Mouse (Mus musculus) lung, embryonic 14.5 days (tissue): ENCODE measurements around the gene Slc31a2. TPM values are rescaled to one million over a fixed set of nuclear protein-coding genes. Genes with fewer than 3 reads are reported as not detected.

Source experiments
- ATAC-seq: fragments of 200-750 bp; cut with Nextera tagmentation; 2 replicates; pipeline ENCODE4 v1.8.0; 2017; ENCODE audit warnings: mild to moderate bottlenecking, moderate TSS enrichment, moderate library complexity; ENCODE audit not compliant: insufficient read depth
- DNase-seq: peaks from one replicate; pipeline ENCODE4 v3.0.0-alpha.2; 2015
- H3K27ac ChIP-seq: fragments of 300-500 bp; sonication (generic); 2 replicates; pipeline ENCODE4 v1.5.1; 2014; ENCODE audit warnings: low read depth, mild to moderate bottlenecking, moderate library complexity
- H3K27me3 ChIP-seq: fragments of 300-500 bp; sonication (generic); 2 replicates; pipeline ENCODE4 v1.6.1; 2014; ENCODE audit warnings: low read length, control low read depth; ENCODE audit not compliant: insufficient read depth
- H3K36me3 ChIP-seq: fragments of 300-500 bp; sonication (generic); 2 replicates; pipeline ENCODE4 v1.6.1; 2014; ENCODE audit warnings: control low read depth; ENCODE audit not compliant: insufficient read depth
- H3K4me1 ChIP-seq: fragments of 300-500 bp; sonication (generic); 2 replicates; pipeline ENCODE4 v1.6.1; 2014; ENCODE audit warnings: antibody characterized with exemption, control low read depth; ENCODE audit not compliant: insufficient read depth
- H3K4me2 ChIP-seq: fragments of 300-500 bp; sonication (generic); 2 replicates; pipeline ENCODE4 v1.6.1; 2014; ENCODE audit warnings: mild to moderate bottlenecking
- H3K4me3 ChIP-seq: fragments of 300-500 bp; sonication (generic); 2 replicates; pipeline ENCODE4 v1.5.1; 2014; ENCODE audit warnings: low read depth, low read length
- H3K9ac ChIP-seq: fragments of 300-500 bp; sonication (generic); 2 replicates; pipeline ENCODE4 v1.6.1; 2014
- H3K9me3 ChIP-seq: fragments of 300-500 bp; sonication (generic); 2 replicates; pipeline ENCODE4 v1.6.1; 2016; ENCODE audit warnings: low read depth, low read length, control low read depth
- CTCF ChIP-seq: IDR thresholded peaks from 2 replicates; pipeline ENCODE4 v1.5.1; 2016; ENCODE audit warnings: antibody characterized with exemption, low read depth
- WGBS: fragments of 180-500 bp; shearing (Covaris S2); extraction: QIAGEN DNeasy Blood & Tissue Kit; methylation state at CpG from one replicate; pipeline ENCODE4 v1.1.7; 2014; 5-methylcytosine and 5-hydroxymethylcytosine counted together
- polyA plus RNA-seq: library from polyadenylated mRNA; unstranded; fragments of >200 nt; fragmentation: Nextera tagmentation; extraction: Ambion mirVana; gene quantifications from 2 replicates; pipeline ENCODE4 v1.2.1, GENCODE M21; 2014

Slc31a2 gene
- 13.6 and 14.7 TPM in 2 replicates for polyA plus RNA-seq

GRCm38 (mm10) chr4:62262276-62262675, at the start of gene Slc31a2:
Gene Slc31a2 (plus strand): TSS chr4:62262562.
- H3K9me3 ChIP-seq, result no peaks in the 10 kb centered on the region
- no peak for DNase-seq
- ATAC-seq, result no peak
- no peak within 1 kb of the TSS for H3K4me3 ChIP-seq
- WGBS, result 31% methylated on average over 2 of the region's 2 CpGs
- H3K4me2 ChIP-seq, result no peak within 1 kb of the TSS
- no peak for TF ChIP-seq CTCF
- no peak within 1 kb of the TSS for H3K27ac ChIP-seq
- no peaks in the 10 kb centered on the region for H3K36me3 ChIP-seq
- H3K9ac ChIP-seq, result no peak within 1 kb of the TSS
- H3K27me3 ChIP-seq, result no peaks in the 10 kb centered on the region
- no peaks in the 10 kb centered on the region for H3K4me1 ChIP-seq

DNA sequence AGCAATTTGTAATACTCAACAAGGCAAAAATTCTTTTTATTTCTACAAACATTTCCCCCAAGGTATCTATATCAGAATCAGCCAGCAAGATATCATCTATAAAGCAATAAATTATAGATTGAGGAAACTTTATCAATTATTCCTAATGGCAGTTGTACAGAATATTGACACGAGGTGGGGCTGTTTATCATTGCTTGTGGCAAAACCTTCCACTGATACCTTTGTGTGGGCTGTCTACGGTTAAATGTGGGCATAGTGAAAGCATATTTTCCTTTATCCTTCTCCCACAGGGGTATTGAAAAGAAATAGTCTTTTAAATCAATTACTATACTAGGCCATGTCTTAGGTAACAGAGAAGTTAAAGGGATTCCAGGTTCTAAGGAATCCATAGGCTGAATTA, 48.9 kb upstream of the Slc31a2 start:
- WGBS, result 67% methylated on average over 2 of the region's 2 CpGs
- no peaks in the 10 kb centered on the region for H3K27me3 ChIP-seq
- no peak for DNase-seq
- no peak for ATAC-seq
- H3K9me3 ChIP-seq, result no peaks in the 10 kb centered on the region
- no peaks in the 10 kb centered on the region for H3K4me1 ChIP-seq
- no peak overlapping the region for H3K4me2 ChIP-seq
- TF ChIP-seq CTCF, result no peak
- H3K4me3 ChIP-seq, result no peak overlapping the region
- H3K27ac ChIP-seq, result no peak overlapping the region
- H3K9ac ChIP-seq, result no peak overlapping the region
- no peaks in the 10 kb centered on the region for H3K36me3 ChIP-seq

GRCm38 (mm10) chr4:62228391-62228790, 34.0 kb upstream of the Slc31a2 start:
- DNase-seq, result peak; percentile 69
- 30% methylated on average over 10 of the region's 10 CpGs for WGBS
- Histone ChIP-seq H3K9ac (no peak overlapping the region), H3K27ac (no peak overlapping the region), H3K4me2 (no peak overlapping the region), H3K27me3 (no peaks in the 10 kb centered on the region), H3K36me3 (no peaks in the 10 kb centered on the region), H3K9me3 (no peaks in the 10 kb centered on the region), H3K4me3 (no peak overlapping the region), H3K4me1 (no peaks in the 10 kb centered on the region)
- ATAC-seq, result no peak
- peak; percentile 74 for TF ChIP-seq CTCF

- TF ChIP-seq CTCF, result peak; percentile 52
- Histone ChIP-seq H3K4me2 (no peak overlapping the region), H3K27ac (no peak overlapping the region), H3K4me1 (no peaks in the 10 kb centered on the region), H3K36me3 (no peaks in the 10 kb centered on the region), H3K4me3 (no peak overlapping the region), H3K9me3 (no peaks in the 10 kb centered on the region), H3K9ac (no peak overlapping the region), H3K27me3 (no peaks in the 10 kb centered on the region)
- peak; percentile 16 for DNase-seq
- ATAC-seq, result no peak
- 85% methylated on average over 7 of the region's 7 CpGs for WGBS
Measured at GRCm38 (mm10) chr4:62229448-62229847, 32.9 kb upstream of the Slc31a2 start.

- H3K4me1 ChIP-seq, result no peaks in the 10 kb centered on the region
- H3K36me3 ChIP-seq, result no peaks in the 10 kb centered on the region
- H3K9ac ChIP-seq, result no peak overlapping the region
- H3K27me3 ChIP-seq, result no peaks in the 10 kb centered on the region
- no peak for TF ChIP-seq CTCF
- WGBS, result 80% methylated on average over 1 of the region's 1 CpGs
- DNase-seq (no peak), ATAC-seq (no peak)
- no peak overlapping the region for H3K4me2 ChIP-seq
- no peaks in the 10 kb centered on the region for H3K9me3 ChIP-seq
- no peak overlapping the region for H3K4me3 ChIP-seq
- no peak overlapping the region for H3K27ac ChIP-seq
Measured at GRCm38 (mm10) chr4:62230153-62230552, 32.2 kb upstream of the Slc31a2 start.

- Histone ChIP-seq H3K27ac (no peak within 1 kb of the TSS), H3K9ac (no peak within 1 kb of the TSS), H3K27me3 (no peaks in the 10 kb centered on the region), H3K4me3 (no peak within 1 kb of the TSS), H3K9me3 (no peaks in the 10 kb centered on the region), H3K4me1 (no peaks in the 10 kb centered on the region), H3K4me2 (no peak within 1 kb of the TSS), H3K36me3 (no peaks in the 10 kb centered on the region)
- DNase-seq, result peak; percentile 24
- peak; percentile 48; the same call in 1 of the 2 replicates for TF ChIP-seq CTCF
- 68% methylated on average over 13 of the region's 13 CpGs for WGBS
- ATAC-seq, result no peak
Measured at GRCm38 (mm10) chr4:62230769-62231168, 31.6 kb upstream of the Slc31a2 start, which contains the start of gene Zfp37. Gene Zfp37 (minus strand): TSS chr4:62231047.

DNA sequence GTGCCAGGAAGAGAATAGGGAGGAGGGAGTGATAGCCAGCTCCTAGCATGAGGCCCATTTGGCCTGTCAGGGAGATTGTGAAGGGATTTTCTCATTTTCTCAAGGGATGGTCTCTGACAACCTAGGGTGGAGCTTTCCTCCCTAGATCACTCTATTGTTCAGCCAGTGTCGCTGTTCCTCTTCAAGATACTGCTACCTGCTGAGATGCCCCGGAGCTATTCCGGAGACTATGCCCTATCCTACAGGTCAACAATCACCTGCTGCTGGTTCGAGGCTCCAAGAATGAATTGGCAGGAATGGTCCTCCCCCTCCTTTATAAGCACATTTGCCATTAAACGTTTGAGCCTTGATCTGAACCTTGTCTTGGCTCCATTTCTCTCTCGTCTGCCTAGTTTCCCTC, 21.8 kb upstream of the Slc31a2 start:
- no peak overlapping the region for H3K27ac ChIP-seq
- H3K4me1 ChIP-seq, result no peaks in the 10 kb centered on the region
- H3K27me3 ChIP-seq, result no peaks in the 10 kb centered on the region
- no peaks in the 10 kb centered on the region for H3K36me3 ChIP-seq
- TF ChIP-seq CTCF, result no peak
- no peaks in the 10 kb centered on the region for H3K9me3 ChIP-seq
- H3K4me3 ChIP-seq, result no peak overlapping the region
- WGBS, result 65% methylated on average over 6 of the region's 6 CpGs
- H3K9ac ChIP-seq, result no peak overlapping the region
- no peak for ATAC-seq
- no peak for DNase-seq
- H3K4me2 ChIP-seq, result no peak overlapping the region

- Histone ChIP-seq H3K4me3 (no peak overlapping the region), H3K27me3 (no peaks in the 10 kb centered on the region), H3K4me1 (no peaks in the 10 kb centered on the region), H3K36me3 (no peaks in the 10 kb centered on the region), H3K4me2 (no peak overlapping the region), H3K9me3 (no peaks in the 10 kb centered on the region), H3K27ac (no peak overlapping the region), H3K9ac (no peak overlapping the region)
- TF ChIP-seq CTCF, result no peak
- 27% methylated on average over 4 of the region's 4 CpGs for WGBS
- no peak for DNase-seq
- no peak for ATAC-seq
Measured at GRCm38 (mm10) chr4:62248328-62248727, 14.0 kb upstream of the Slc31a2 start.
